Mouse (Mus musculus): Measurements from ENCODE around the gene Ninj2. TPM values are rescaled to one million over a fixed set of nuclear protein-coding genes. Genes with fewer than 3 reads are reported as not detected.

Gene Ninj2
- total RNA-seq, 2 experiments from 2014 or later = not detected

- DNase-seq = peak; percentile 56
Observed at GRCm38 (mm10) chr6:120145439-120145838, 52.3 kb downstream of the Ninj2 start.

GRCm38 (mm10) chr6:120146676-120147075 is 53.5 kb downstream of the Ninj2 start:
- no peak for DNase-seq

- no peak for DNase-seq
Observed at GRCm38 (mm10) chr6:120147411-120147810, 54.3 kb downstream of the Ninj2 start.

- DNase-seq = peak; percentile 38
Observed at GRCm38 (mm10) chr6:120148716-120149392, 55.7 kb downstream of the Ninj2 start.

- no peak for DNase-seq
Observed at GRCm38 (mm10) chr6:120149458-120150120, 56.4 kb downstream of the Ninj2 start.

GRCm38 (mm10) chr6:120150206-120150605 is 57.1 kb downstream of the Ninj2 start:
- no peak for DNase-seq

- no peak for DNase-seq
Observed at GRCm38 (mm10) chr6:120151616-120152053, 58.5 kb downstream of the Ninj2 start.

- no peak for DNase-seq
Observed at GRCm38 (mm10) chr6:120152739-120153696, 59.9 kb downstream of the Ninj2 start.

GRCm38 (mm10) chr6:120154526-120155309 is 61.6 kb downstream of the Ninj2 start:
- DNase-seq = peak; percentile 61

- DNase-seq = no peak
Observed at GRCm38 (mm10) chr6:120155510-120155909, 62.4 kb downstream of the Ninj2 start.

- no peak for DNase-seq
Observed at GRCm38 (mm10) chr6:120157479-120157878, 64.3 kb downstream of the Ninj2 start.

GRCm38 (mm10) chr6:120159133-120159901 is 66.2 kb downstream of the Ninj2 start:
- peak; percentile 65 for DNase-seq

- DNase-seq = no peak
Observed at GRCm38 (mm10) chr6:120162928-120163327, 69.8 kb downstream of the Ninj2 start.

- no peak for DNase-seq
Observed at GRCm38 (mm10) chr6:120164765-120165164, 71.6 kb downstream of the Ninj2 start.

- no peak for DNase-seq
Observed at GRCm38 (mm10) chr6:120167574-120167973, 74.4 kb downstream of the Ninj2 start.

- DNase-seq = no peak
Observed at GRCm38 (mm10) chr6:120172294-120173017, 79.3 kb downstream of the Ninj2 start.

GRCm38 (mm10) chr6:120174028-120174601 is 81.0 kb downstream of the Ninj2 start:
- DNase-seq = no peak

- DNase-seq = peak; percentile 51
Observed at GRCm38 (mm10) chr6:120174602-120175115, 81.5 kb downstream of the Ninj2 start.

GRCm38 (mm10) chr6:120175650-120176049 is 82.5 kb downstream of the Ninj2 start:
- no peak for DNase-seq

Data from gastrocnemius, postnatal 25 days (tissue).